ENCODE assay signal across 9 mouse cellular contexts in genomic region chr7:121312961-121313587, GRCm38 (mm10).
DNase-seq lines count a peak whose midpoint lies in the region; ATAC-seq and TF ChIP-seq lines count a peak whose summit lies in the region.
"Had no signal": no experiment of that assay in that cellular context is flagged by ENCODE, and none has a peak within 500 bp of the region (broad histone marks: within the 10 kb centered on the region; RNA-seq: fewer than 3 reads in every experiment).

No protein-coding gene starts in this region.

- H3K9me3 ChIP-seq in intestine, embryonic 14.5 days (ENCODE audit: control insufficient read depth, low read length), result no peaks in the 10 kb centered on the region
- H3K9me3 ChIP-seq in intestine, postnatal 0 days (ENCODE audit: control insufficient read depth), result no peaks in the 10 kb centered on the region
- 0 out of 2 replicates have a peak, but pooled peaks cover 1% of the 10 kb centered on the region for H3K9me3 ChIP-seq in embryonic facial prominence, embryonic 14.5 days (ENCODE audit: control insufficient read depth, low read length)
- H3K9me3 ChIP-seq in limb, embryonic 10.5 days (replicated peaks), result no peaks in the 10 kb centered on the region

- H3K27ac ChIP-seq in intestine, embryonic 14.5 days (ENCODE audit: low read depth), result no peak overlapping the region
- H3K27ac ChIP-seq in intestine, postnatal 0 days (ENCODE audit: low read depth, low read length), result no peak overlapping the region
- no peak overlapping the region for H3K27ac ChIP-seq in embryonic facial prominence, embryonic 14.5 days (replicated peaks; ENCODE audit: low read depth, low read length)
- H3K27ac ChIP-seq in limb, embryonic 10.5 days, result no peak overlapping the region
- H3K27ac ChIP-seq: stomach, postnatal 0 days had no signal

- H3K27me3 ChIP-seq in intestine, embryonic 14.5 days (replicated peaks; ENCODE audit: control insufficient read depth, insufficient read depth, low read length), result no peaks in the 10 kb centered on the region; the same call in 1 of the 2 replicates
- H3K27me3 ChIP-seq in intestine, postnatal 0 days (replicated peaks; ENCODE audit: control insufficient read depth, insufficient read depth, low read length), result no peaks in the 10 kb centered on the region
- no peaks in the 10 kb centered on the region for H3K27me3 ChIP-seq in embryonic facial prominence, embryonic 14.5 days (replicated peaks; ENCODE audit: control insufficient read depth, insufficient read depth, low read length)
- peaks cover 5% of the 10 kb centered on the region; the same call in 1 of the 2 replicates for H3K27me3 ChIP-seq in limb, embryonic 10.5 days (ENCODE audit: low read depth, poor library complexity, severe bottlenecking)

- ATAC-seq in intestine, embryonic 14.5 days (replicated peaks; ENCODE audit: low FRiP score, low TSS enrichment, low read depth), result no peak
- ATAC-seq in intestine, postnatal 0 days, result no peak
- ATAC-seq in embryonic facial prominence, embryonic 14.5 days (ENCODE audit: low read depth), result no peak

- no peak overlapping the region for H3K4me3 ChIP-seq in intestine, embryonic 14.5 days (ENCODE audit: low read depth, low read length)
- no peak overlapping the region for H3K4me3 ChIP-seq in intestine, postnatal 0 days (ENCODE audit: low read depth, low read length)
- no peak overlapping the region for H3K4me3 ChIP-seq in embryonic facial prominence, embryonic 14.5 days (ENCODE audit: low read depth, low read length)
- H3K4me3 ChIP-seq in limb, embryonic 10.5 days, result peak overlapping the region; percentile 24

- peak; percentile 51 for DNase-seq in intestine, embryonic 14.5 days (ENCODE audit: low spot score)
- DNase-seq in embryonic facial prominence, embryonic 14.5 days (ENCODE audit: low spot score), result peak; percentile 28
- DNase-seq in limb, embryonic 10.5 days (ENCODE audit: low spot score), result peak; percentile 37
- DNase-seq in retina, postnatal 1 day, result peak; percentile 10
- DNase-seq in ovary, postnatal 10 days (ENCODE audit: low spot score), result no peak
- no peak for DNase-seq in B cell, adult 2 months
- DNase-seq in adrenal gland, postnatal 14 days, result no peak

- no peak for TF ChIP-seq CTCF in intestine, postnatal 0 days (IDR thresholded peaks at IDR 0.05; ENCODE audit: low read depth)

- 18% methylated on average over 19 of the region's 19 CpGs for WGBS in intestine, embryonic 14.5 days
- 15% methylated on average over 19 of the region's 19 CpGs for WGBS in intestine, postnatal 0 days
- 5% methylated on average over 19 of the region's 19 CpGs for WGBS in embryonic facial prominence, embryonic 14.5 days
- WGBS in limb, embryonic 10.5 days, result 17% methylated on average over 19 of the region's 19 CpGs

- no peak overlapping the region for H3K9ac ChIP-seq in intestine, embryonic 14.5 days (ENCODE audit: low read length)
- H3K9ac ChIP-seq in intestine, postnatal 0 days (ENCODE audit: low read depth, low read length), result no peak overlapping the region
- H3K9ac ChIP-seq in embryonic facial prominence, embryonic 14.5 days (ENCODE audit: low read depth, low read length), result no peak overlapping the region

- H3K4me1 ChIP-seq in intestine, embryonic 14.5 days (replicated peaks; ENCODE audit: control insufficient read depth, insufficient read depth, low read length), result no peaks in the 10 kb centered on the region
- H3K4me1 ChIP-seq in intestine, postnatal 0 days (replicated peaks; ENCODE audit: control insufficient read depth, insufficient read depth, low read length), result no peaks in the 10 kb centered on the region
- no peaks in the 10 kb centered on the region for H3K4me1 ChIP-seq in embryonic facial prominence, embryonic 14.5 days (ENCODE audit: control insufficient read depth, insufficient read depth, low read length)
- H3K4me1 ChIP-seq in limb, embryonic 10.5 days, result peaks cover 9% of the 10 kb centered on the region

- H3K36me3 ChIP-seq in intestine, embryonic 14.5 days (ENCODE audit: control insufficient read depth, insufficient read depth, low read length), result no peaks in the 10 kb centered on the region
- H3K36me3 ChIP-seq in intestine, postnatal 0 days (ENCODE audit: control insufficient read depth, insufficient read depth), result no peaks in the 10 kb centered on the region
- no peaks in the 10 kb centered on the region for H3K36me3 ChIP-seq in embryonic facial prominence, embryonic 14.5 days (ENCODE audit: control insufficient read depth, insufficient read depth, low read length)
- H3K36me3 ChIP-seq in limb, embryonic 10.5 days, result no peaks in the 10 kb centered on the region

- peak overlapping the region; percentile 15; the same call in 1 of the 2 replicates for H3K4me2 ChIP-seq in intestine, embryonic 14.5 days (ENCODE audit: low read length)
- H3K4me2 ChIP-seq in intestine, postnatal 0 days (replicated peaks; ENCODE audit: low read depth), result no peak overlapping the region; the same call in 1 of the 2 replicates
- H3K4me2 ChIP-seq in embryonic facial prominence, embryonic 14.5 days (ENCODE audit: low read depth, low read length), result peak overlapping the region; percentile 21

Comparison
In these comparisons a context has a peak if more than half of its experiments do, and no peak if none do; other contexts are left out.
1. DNase-seq: peak in intestine, embryonic 14.5 days (single experiment), embryonic facial prominence, embryonic 14.5 days (single experiment), limb, embryonic 10.5 days (single experiment) and retina, postnatal 1 day (single experiment); none in ovary, postnatal 10 days (single experiment), B cell, adult 2 months (0 of 2) and adrenal gland, postnatal 14 days (single experiment).